Mouse (Mus musculus) kidney, adult 2 months (tissue): ENCODE measurements around the gene Crybb3.

ENCODE experiments used
- CTCF ChIP-seq: fragments of 200-500 bp; conservative IDR thresholded peaks from 2 replicates; pipeline ENCODE4 v1.5.1; 2011; ENCODE audit warnings: low read depth, mild to moderate bottlenecking, control low read depth, low read length, moderate library complexity, mixed read lengths; ENCODE audit not compliant: insufficient read depth, insufficient read length
- POLR2A ChIP-seq: fragments of 200-500 bp; IDR thresholded peaks from one replicate; pipeline ENCODE4 v1.6.1; 2011; ENCODE audit warnings: low read depth, low read length, control low read depth

- no peak for TF ChIP-seq CTCF
- TF ChIP-seq POLR2A = no peak
Observed at GRCm38 (mm10) chr5:113085931-113086330, 4.5 kb upstream of the Crybb3 start.
